Mouse (Mus musculus): ENCODE measurements around the gene Trim41. TPM values are rescaled to one million over a fixed set of nuclear protein-coding genes. Genes with fewer than 3 reads are reported as not detected.

Trim41 gene
- total RNA-seq, 2 experiments from 2014 or later = 26.4 to 30.1 TPM

- DNase-seq (ENCODE audit: low spot score in 2 of 2) = peak; percentile 25 to 42
Observed at GRCm38 (mm10) chr11:48816281-48816781, 822 bp downstream of the Trim41 start.

DNA sequence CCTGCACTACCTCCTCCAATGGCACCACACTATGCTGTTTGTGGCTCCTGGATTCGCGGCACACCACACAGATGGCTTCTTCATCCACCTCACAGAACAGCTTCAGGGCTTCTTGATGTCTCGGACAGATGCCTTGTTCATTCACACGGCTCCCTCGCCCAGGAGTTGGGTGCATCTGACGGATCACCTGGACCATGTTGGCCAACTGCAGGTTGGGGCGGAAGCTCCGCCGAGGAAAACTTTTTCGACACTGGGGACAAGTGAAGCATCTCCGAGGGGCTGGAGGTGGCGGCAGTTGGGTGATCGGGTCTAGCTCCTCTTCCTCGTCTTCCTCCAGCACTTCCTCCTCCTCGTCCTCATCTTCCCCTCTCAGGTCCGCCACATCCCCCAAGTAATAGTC, 1.3 kb downstream of the Trim41 start:
- no peak for DNase-seq (ENCODE audit: low spot score in 2 of 2)

DNA sequence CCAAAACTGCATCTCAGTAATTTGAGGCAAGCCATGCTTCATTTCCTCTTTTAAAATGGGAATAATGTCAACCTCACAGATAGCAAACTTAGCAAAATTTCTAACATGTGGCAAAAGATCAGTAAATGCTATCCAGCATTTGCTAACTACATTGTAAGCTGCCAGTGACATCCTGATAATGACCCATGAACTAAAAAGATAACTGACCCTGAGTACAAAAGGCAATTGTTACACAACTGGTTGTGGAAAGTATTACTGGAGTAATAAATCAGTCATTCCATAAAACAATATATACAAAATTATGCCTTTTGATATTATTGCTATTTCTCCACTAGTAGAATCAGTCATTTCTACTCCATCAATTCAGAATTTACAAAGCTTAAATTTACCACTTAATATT, 3.4 kb downstream of the Trim41 start:
- DNase-seq (ENCODE audit: low spot score in 2 of 2) = no peak

DNA sequence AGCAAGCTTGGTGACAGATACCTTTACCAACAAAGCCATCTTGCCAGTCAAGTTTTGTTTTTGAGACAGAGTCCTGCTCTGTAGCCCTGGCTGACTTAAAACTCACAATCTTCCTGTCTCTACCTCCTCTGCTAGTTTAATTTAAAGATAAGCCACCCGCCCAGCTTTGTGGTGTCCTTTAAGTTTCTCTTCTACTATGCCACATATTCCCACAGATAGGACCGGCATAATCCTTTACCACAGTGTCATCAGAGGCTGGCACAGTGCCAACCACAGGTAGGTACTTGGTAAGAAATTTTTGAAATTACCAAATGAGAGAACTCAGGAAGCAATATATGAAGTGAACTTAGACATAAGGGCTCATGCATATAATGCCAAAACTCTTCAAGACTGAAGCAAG, 7.0 kb downstream of the Trim41 start:
- DNase-seq (ENCODE audit: low spot score in 2 of 2) = no peak

DNA sequence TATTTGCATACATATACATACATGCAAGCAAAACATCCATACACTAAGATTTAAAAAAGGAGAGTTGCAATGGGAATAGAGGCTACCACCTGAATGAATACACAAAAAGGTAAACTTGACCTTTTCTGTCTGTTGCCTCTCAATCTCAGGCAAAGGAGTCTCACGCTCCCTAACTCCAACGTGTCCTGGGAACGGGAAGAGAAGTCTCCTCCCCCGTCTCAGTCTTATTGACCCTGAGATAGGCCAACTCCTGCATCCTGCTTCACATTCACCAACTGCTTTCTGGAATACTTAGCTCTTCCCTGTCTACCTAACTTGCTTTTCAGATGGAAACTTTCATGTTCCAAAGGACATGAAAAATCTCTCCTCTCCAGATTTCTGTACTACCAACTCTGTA, 7.7 kb downstream of the Trim41 start:
- no peak for DNase-seq (ENCODE audit: low spot score in 2 of 2)

- peak; percentile 54 to 78 for DNase-seq (ENCODE audit: low spot score in 2 of 2)
Observed at GRCm38 (mm10) chr11:48808737-48809433, 8.3 kb downstream of the Trim41 start.

DNA sequence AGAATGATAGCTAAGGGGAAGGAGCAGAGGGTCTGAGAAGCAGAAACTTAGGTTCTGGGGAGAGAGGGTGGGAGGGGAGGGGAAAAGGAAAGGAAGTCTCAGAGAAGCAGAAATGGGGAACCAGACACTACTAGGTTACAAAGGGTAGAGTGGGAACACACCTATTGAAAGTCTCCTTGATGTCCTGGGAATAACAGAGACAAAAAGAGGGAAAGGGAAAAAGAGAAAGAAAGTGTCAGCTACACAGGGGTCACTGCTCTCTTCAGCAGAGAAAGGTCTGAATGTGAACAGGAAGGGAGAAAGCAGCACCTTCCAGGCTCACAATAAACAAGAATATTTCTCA, 8.9 kb downstream of the Trim41 start:
- DNase-seq (ENCODE audit: low spot score in 2 of 2) = no peak

DNA sequence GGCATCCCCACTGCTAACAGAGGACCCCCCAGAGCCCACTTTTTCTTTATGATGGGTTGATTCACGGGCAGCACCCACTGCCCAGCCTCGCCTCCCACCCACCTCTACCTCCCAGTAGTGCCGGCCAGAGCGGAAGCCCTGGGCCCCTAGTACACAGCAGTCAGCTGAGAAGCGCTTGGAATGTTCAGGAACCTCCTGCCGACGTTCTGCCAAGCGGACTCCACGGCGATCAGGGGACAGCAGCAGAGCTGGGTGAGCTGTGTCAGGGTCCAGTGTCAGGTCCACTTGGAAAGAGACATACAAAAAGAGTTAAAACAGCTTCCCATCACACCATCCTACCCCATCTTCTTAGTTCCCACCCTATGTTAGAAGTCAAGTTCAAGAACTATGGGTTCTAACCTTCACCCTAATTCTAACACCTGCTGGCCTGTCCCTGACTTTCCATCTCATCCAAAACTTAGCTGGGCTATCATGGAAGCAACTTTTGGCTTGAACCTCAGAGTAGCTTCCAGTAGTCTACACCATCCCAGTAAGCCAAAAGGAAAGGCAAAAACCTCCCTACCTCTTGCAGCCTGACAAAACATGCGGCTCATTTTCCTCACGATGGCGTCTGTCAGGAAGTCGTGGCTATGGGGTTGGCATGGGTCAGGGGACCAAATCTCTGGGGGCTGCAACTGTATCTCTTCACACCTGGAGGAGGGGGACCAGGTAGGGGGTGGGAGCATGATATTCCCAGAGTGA, 9.4 kb downstream of the Trim41 start:
- no peak for DNase-seq (ENCODE audit: low spot score in 2 of 2)

DNA sequence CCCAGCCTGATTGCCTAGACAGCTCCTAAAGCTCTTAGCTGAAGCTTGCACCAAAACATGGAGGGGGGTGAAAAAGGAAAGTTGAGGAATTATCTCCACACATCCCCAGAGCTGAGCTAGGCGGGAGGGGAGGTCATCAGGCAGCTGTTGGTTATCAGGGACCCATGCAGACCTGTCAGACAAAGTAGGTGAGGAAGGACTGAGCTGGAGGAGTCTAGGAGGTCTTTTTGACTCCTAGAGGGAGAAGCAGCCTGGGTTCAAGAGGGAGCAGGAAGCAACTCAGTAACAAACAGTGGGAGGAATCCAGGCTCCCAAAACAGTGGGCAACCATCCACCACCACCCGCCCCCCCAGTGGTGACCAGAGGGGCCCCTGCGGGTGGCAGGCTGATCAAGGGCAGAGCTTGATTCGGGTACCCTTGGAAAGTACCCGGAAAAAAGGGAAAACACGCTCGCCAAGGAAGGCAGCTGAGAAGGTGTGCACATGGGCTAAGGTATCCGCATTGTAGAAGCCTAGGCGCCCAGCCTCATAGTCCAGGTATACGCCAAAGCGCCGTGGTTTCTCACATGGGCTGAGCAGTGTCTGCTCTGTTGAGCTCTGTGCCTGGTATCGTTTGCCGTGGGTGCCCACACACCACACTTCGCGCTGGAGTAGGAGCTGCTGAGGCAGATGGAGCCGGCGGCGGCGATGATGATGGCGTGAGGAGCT, 10.1 kb downstream of the Trim41 start:
- DNase-seq (ENCODE audit: low spot score in 2 of 2) = peak in 1 of 2 experiments; percentile 13

- DNase-seq (ENCODE audit: low spot score in 2 of 2) = no peak
Observed at GRCm38 (mm10) chr11:48804922-48805321, 12.2 kb downstream of the Trim41 start.

GRCm38 (mm10) chr11:48803988-48804387, 13.2 kb downstream of the Trim41 start:
- no peak for DNase-seq (ENCODE audit: low spot score in 2 of 2)

- DNase-seq (ENCODE audit: low spot score in 2 of 2) = no peak
Observed at GRCm38 (mm10) chr11:48801831-48802772, 15.1 kb downstream of the Trim41 start.

GRCm38 (mm10) chr11:48799921-48800701, 17.0 kb downstream of the Trim41 start, which contains the start of gene Rack1:
Gene Rack1 (plus strand): TSS chr11:48800332.
- DNase-seq (ENCODE audit: low spot score in 2 of 2) = peak; percentile 65 to 86

GRCm38 (mm10) chr11:48798984-48799920, 17.9 kb downstream of the Trim41 start:
- no peak for DNase-seq (ENCODE audit: low spot score in 2 of 2)

GRCm38 (mm10) chr11:48798308-48798707, 18.8 kb downstream of the Trim41 start:
- DNase-seq (ENCODE audit: low spot score in 2 of 2) = no peak

- no peak for DNase-seq (ENCODE audit: low spot score in 2 of 2)
Observed at GRCm38 (mm10) chr11:48797287-48797686, 19.9 kb downstream of the Trim41 start.

GRCm38 (mm10) chr11:48796290-48796689, 20.9 kb downstream of the Trim41 start:
- DNase-seq (ENCODE audit: low spot score in 2 of 2) = no peak

DNA sequence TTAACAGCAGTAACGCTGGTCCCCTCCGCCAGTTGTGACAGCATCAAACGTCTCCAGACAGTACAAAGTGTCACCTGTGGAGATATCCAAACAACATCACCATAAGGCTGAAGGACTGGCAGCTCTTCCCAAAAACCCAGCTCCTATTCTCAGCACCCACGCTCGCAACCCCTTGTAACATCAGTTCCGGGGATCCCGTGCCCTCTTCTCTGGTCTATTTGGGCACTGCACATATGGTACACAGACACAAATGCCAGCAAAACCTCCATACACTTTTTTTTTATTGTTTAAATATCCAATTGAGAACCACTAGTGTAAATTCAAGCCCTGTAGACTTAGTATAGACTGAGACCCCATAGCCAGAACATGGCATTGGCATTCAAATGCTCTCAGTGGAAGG, 21.9 kb downstream of the Trim41 start:
- DNase-seq (ENCODE audit: low spot score in 2 of 2) = no peak

GRCm38 (mm10) chr11:48793184-48793583, 24.0 kb downstream of the Trim41 start:
- DNase-seq (ENCODE audit: low spot score in 2 of 2) = no peak

All from gastrocnemius, postnatal 4 days (tissue).